Mouse (Mus musculus): ENCODE results near the gene Wfs1. TPM values are rescaled to one million over a fixed set of nuclear protein-coding genes. Genes with fewer than 3 reads are reported as not detected.
A peak's percentile ranks its signal among the peaks of the same experiment; 100 is the strongest.

The Wfs1 gene
- total RNA-seq, 1 experiment = 15.1 TPM

DNA sequence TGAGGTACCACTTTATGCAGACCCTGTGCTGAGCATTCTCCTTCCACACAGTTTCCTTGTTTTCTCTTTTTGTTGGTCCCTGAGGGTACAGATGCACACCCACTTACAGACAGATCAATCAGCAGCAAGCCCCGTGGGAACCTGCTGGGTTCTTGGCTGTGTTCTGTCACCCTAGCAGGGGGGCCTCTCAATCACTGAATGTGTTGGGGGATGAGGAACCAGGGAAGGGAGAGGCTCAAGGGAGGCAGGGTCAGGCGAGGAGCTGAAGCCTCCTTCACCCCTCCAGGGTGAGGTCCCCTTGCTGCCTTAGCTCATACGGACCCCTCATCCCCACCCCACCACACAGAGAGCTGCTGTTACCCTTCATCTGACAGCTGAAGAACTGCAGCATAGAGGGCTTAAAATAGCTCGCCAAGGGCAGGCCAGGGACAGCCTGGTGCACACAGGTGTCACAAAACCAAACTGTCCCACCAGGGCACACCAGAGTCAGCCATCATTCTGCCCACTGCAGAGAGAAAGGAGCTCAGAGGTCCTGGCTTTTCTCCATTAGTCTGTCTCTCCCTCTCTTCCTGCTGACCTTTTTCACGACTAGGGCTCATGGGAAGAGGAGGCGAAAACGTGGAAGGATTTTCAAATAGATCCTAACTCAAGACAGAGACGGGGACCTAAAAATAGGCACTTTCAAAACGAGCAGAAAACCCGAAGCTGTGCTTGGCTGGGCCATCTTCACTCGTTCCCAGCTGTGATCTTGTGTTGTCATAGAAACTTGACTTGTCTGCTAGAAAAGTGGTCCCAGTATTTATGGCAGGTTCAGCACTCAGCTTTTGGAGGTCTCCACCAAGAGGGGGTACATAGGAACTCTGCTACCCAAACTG is 64.9 kb downstream of the Wfs1 start:
- Histone ChIP-seq H3K9ac (ENCODE audit: insufficient read depth, low read depth, low read length, poor library complexity, severe bottlenecking) (no peak overlapping the region), H3K4me1 (ENCODE audit: control insufficient read depth in 2 of 2, insufficient read depth in 2 of 2, low read length in 2 of 2, poor library complexity in 1 of 2) (peaks cover 0 to 3% of the 10 kb centered on the region in 2 experiments; a peak in 1 of 4 replicates), H3K36me3 (ENCODE audit: control insufficient read depth, insufficient read depth, low read length, poor library complexity, severe bottlenecking) (no peaks in the 10 kb centered on the region; the same call in 1 of the 2 replicates), H3K27ac (ENCODE audit: insufficient read depth, low read depth, low read length, poor library complexity, severe bottlenecking) (no peak overlapping the region; the same call in 1 of the 2 replicates), H3K4me3 (ENCODE audit: insufficient read depth in 1 of 2, low read depth in 1 of 2, low read length in 2 of 2, poor library complexity in 1 of 2, severe bottlenecking in 1 of 2) (no peak overlapping the region), H3K9me3 (ENCODE audit: control insufficient read depth, insufficient read depth, low read depth, low read length) (no peaks in the 10 kb centered on the region)
- in situ Hi-C loops (cut with MboI; ENCODE audit: low sequenced_read_pairs in 2 of 2, unreplicated experiment in 2 of 2) = no loop called here
- TF ChIP-seq CHD2 (IDR thresholded peaks at IDR 0.05; ENCODE audit: low read depth, low read length) = no peak
- no peak for TF ChIP-seq ZC3H11A (IDR thresholded peaks at IDR 0.05; ENCODE audit: borderline replicate concordance, low read depth, low read length)
- DNase-seq (ENCODE audit: low read depth, low spot score) = no peak

DNA sequence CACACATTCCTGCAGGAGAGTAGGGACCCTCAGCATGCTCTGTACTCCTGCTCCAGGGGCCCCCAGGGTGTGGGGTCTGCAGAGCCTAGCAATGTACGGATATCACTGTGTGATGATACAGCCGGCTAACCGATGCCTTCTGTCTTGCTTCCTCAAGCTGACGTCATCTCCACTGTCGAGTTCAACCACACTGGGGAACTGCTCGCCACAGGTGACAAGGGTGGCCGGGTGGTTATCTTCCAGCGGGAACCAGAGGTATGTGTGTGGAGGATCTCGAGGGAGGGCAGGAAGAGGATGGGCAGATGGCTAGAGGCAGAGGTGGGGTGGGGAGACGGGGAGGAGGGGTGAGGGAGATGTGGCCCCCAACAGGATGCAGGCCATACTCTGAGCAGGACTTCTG is 66.2 kb downstream of the Wfs1 start:
- H3K36me3 ChIP-seq (ENCODE audit: control insufficient read depth, insufficient read depth, low read length, poor library complexity, severe bottlenecking) = no peaks in the 10 kb centered on the region; the same call in 1 of the 2 replicates
- H3K4me1 ChIP-seq (ENCODE audit: control insufficient read depth in 2 of 2, insufficient read depth in 2 of 2, low read length in 2 of 2, poor library complexity in 1 of 2) = peaks cover 0 to 9% of the 10 kb centered on the region in 2 experiments; a peak in 2 of 4 replicates
- no peak for DNase-seq (ENCODE audit: low read depth, low spot score)
- no peak overlapping the region for H3K4me3 ChIP-seq (ENCODE audit: insufficient read depth in 1 of 2, low read depth in 1 of 2, low read length in 2 of 2, poor library complexity in 1 of 2, severe bottlenecking in 1 of 2)
- in situ Hi-C loops (cut with MboI; ENCODE audit: low sequenced_read_pairs in 2 of 2, unreplicated experiment in 2 of 2) = no loop called here
- H3K9ac ChIP-seq (ENCODE audit: insufficient read depth, low read depth, low read length, poor library complexity, severe bottlenecking) = no peak overlapping the region
- no peak for TF ChIP-seq MAFK (IDR thresholded peaks at IDR 0.05; ENCODE audit: insufficient read depth, low read depth, low read length)
- no peak for TF ChIP-seq CHD2 (IDR thresholded peaks at IDR 0.05; ENCODE audit: low read depth, low read length)
- no peak for TF ChIP-seq HCFC1 (IDR thresholded peaks at IDR 0.05; ENCODE audit: borderline replicate concordance, insufficient read depth, low read length)
- TF ChIP-seq ZC3H11A (IDR thresholded peaks at IDR 0.05; ENCODE audit: borderline replicate concordance, low read depth, low read length) = no peak
- no peak for TF ChIP-seq ZNF384 (IDR thresholded peaks at IDR 0.05; ENCODE audit: low read depth, low read length)
- H3K27ac ChIP-seq (ENCODE audit: insufficient read depth, low read depth, low read length, poor library complexity, severe bottlenecking) = no peak overlapping the region
- H3K9me3 ChIP-seq (ENCODE audit: control insufficient read depth, insufficient read depth, low read depth, low read length) = no peaks in the 10 kb centered on the region

DNA sequence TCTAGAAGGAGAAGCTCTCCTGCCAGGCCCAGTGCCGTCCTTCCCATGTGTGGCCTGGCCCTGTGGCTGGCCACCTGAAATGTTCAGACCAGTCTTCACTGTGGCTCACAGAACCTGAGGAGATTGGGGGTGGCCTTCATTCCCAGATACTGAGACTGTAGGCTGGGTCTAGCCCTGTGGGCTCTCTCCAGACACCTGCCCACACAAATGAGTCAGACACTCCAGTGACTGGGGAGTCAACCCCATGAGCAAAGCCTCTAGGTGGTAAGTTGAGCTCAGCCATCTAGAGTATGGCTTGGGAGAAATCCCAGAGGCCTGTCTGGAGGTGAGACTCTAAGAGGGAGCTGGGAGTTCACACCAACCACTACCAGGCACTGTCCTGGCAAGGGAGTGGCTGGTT is 67.1 kb downstream of the Wfs1 start:
- no peak for DNase-seq (ENCODE audit: low read depth, low spot score)
- in situ Hi-C loops (cut with MboI; ENCODE audit: low sequenced_read_pairs in 2 of 2, unreplicated experiment in 2 of 2) = no loop called here
- Histone ChIP-seq H3K27ac (ENCODE audit: insufficient read depth, low read depth, low read length, poor library complexity, severe bottlenecking) (no peak overlapping the region), H3K9me3 (ENCODE audit: control insufficient read depth, insufficient read depth, low read depth, low read length) (no peaks in the 10 kb centered on the region), H3K4me3 (ENCODE audit: insufficient read depth in 1 of 2, low read depth in 1 of 2, low read length in 2 of 2, poor library complexity in 1 of 2, severe bottlenecking in 1 of 2) (no peak overlapping the region), H3K4me1 (ENCODE audit: control insufficient read depth in 2 of 2, insufficient read depth in 2 of 2, low read length in 2 of 2, poor library complexity in 1 of 2) (peaks cover 0 to 9% of the 10 kb centered on the region in 2 experiments; a peak in 2 of 4 replicates), H3K36me3 (ENCODE audit: control insufficient read depth, insufficient read depth, low read length, poor library complexity, severe bottlenecking) (no peaks in the 10 kb centered on the region; the same call in 1 of the 2 replicates), H3K9ac (ENCODE audit: insufficient read depth, low read depth, low read length, poor library complexity, severe bottlenecking) (no peak overlapping the region)
- no peak for TF ChIP-seq ZC3H11A (IDR thresholded peaks at IDR 0.05; ENCODE audit: borderline replicate concordance, low read depth, low read length)
- TF ChIP-seq MAFK (IDR thresholded peaks at IDR 0.05; ENCODE audit: insufficient read depth, low read depth, low read length) = no peak
- TF ChIP-seq CHD2 (IDR thresholded peaks at IDR 0.05; ENCODE audit: low read depth, low read length) = no peak

DNA sequence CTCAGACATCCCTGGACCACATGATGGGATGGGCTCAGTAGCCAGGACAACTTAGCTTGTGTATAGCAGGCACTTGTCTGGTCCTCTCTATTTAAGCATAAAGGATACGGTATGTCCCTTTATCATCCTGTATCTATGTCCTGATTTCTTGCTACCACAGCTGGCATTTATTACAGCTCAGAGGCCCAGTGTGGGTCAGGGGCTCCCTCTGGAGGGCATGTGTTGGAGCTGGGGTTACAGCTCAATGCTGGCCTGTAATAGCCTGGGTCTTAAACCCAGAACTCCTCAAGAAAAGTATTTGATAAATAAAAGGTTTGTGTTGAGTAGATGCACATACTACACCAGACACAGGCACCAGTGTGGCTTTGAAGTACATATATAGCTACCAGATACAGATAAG is 68.9 kb downstream of the Wfs1 start:
- H3K27ac ChIP-seq (ENCODE audit: insufficient read depth, low read depth, low read length, poor library complexity, severe bottlenecking) = no peak overlapping the region
- no peak overlapping the region for H3K4me3 ChIP-seq (ENCODE audit: insufficient read depth in 1 of 2, low read depth in 1 of 2, low read length in 2 of 2, poor library complexity in 1 of 2, severe bottlenecking in 1 of 2)
- no peaks in the 10 kb centered on the region for H3K36me3 ChIP-seq (ENCODE audit: control insufficient read depth, insufficient read depth, low read length, poor library complexity, severe bottlenecking)
- in situ Hi-C loops (cut with MboI; ENCODE audit: low sequenced_read_pairs in 2 of 2, unreplicated experiment in 2 of 2) = no loop called here
- TF ChIP-seq CHD2 (IDR thresholded peaks at IDR 0.05; ENCODE audit: low read depth, low read length) (no peak), ZNF384 (IDR thresholded peaks at IDR 0.05; ENCODE audit: low read depth, low read length) (no peak), MAFK (IDR thresholded peaks at IDR 0.05; ENCODE audit: insufficient read depth, low read depth, low read length) (no peak), ZC3H11A (IDR thresholded peaks at IDR 0.05; ENCODE audit: borderline replicate concordance, low read depth, low read length) (peak; percentile 58; the same call in 1 of the 2 replicates), HCFC1 (IDR thresholded peaks at IDR 0.05; ENCODE audit: borderline replicate concordance, insufficient read depth, low read length) (no peak)
- H3K9me3 ChIP-seq (ENCODE audit: control insufficient read depth, insufficient read depth, low read depth, low read length) = no peaks in the 10 kb centered on the region
- no peak for DNase-seq (ENCODE audit: low read depth, low spot score)
- no peak overlapping the region for H3K9ac ChIP-seq (ENCODE audit: insufficient read depth, low read depth, low read length, poor library complexity, severe bottlenecking)
- peaks cover 0 to 9% of the 10 kb centered on the region in 2 experiments; a peak in 2 of 4 replicates for H3K4me1 ChIP-seq (ENCODE audit: control insufficient read depth in 2 of 2, insufficient read depth in 2 of 2, low read length in 2 of 2, poor library complexity in 1 of 2)
